Mouse (Mus musculus) midbrain, embryonic 13.5 days (tissue): ENCODE results near the gene Cc2d2b. TPM values are rescaled to one million over a fixed set of nuclear protein-coding genes. Genes with fewer than 3 reads are reported as not detected.

Source experiments
- ATAC-seq: fragments of 200-750 bp; cut with Nextera tagmentation; 2 replicates; pipeline ENCODE4 v1.8.0; 2017; ENCODE audit warnings: mild to moderate bottlenecking, moderate TSS enrichment, moderate library complexity
- H3K27ac ChIP-seq: fragments of 300-500 bp; sonication (generic); 2 replicates; pipeline ENCODE4 v1.5.1; 2015; ENCODE audit warnings: inconsistent platforms, mild to moderate bottlenecking, moderate library complexity
- H3K27me3 ChIP-seq: fragments of 300-500 bp; sonication (generic); 2 replicates; pipeline ENCODE4 v1.6.1; 2015; ENCODE audit warnings: mild to moderate bottlenecking, inconsistent platforms
- H3K36me3 ChIP-seq: fragments of 300-500 bp; sonication (generic); 2 replicates; pipeline ENCODE4 v1.6.1; 2015; ENCODE audit warnings: mild to moderate bottlenecking, inconsistent platforms
- H3K4me1 ChIP-seq: fragments of 300-500 bp; sonication (generic); replicated peaks from 2 replicates; pipeline ENCODE4 v1.6.1; 2015; ENCODE audit warnings: inconsistent platforms
- H3K4me2 ChIP-seq: fragments of 300-500 bp; sonication (generic); replicated peaks from 2 replicates; pipeline ENCODE4 v1.6.1; 2015; ENCODE audit warnings: moderate library complexity, mild to moderate bottlenecking, inconsistent platforms
- H3K4me3 ChIP-seq: fragments of 300-500 bp; sonication (generic); replicated peaks from 2 replicates; pipeline ENCODE4 v1.5.1; 2015; ENCODE audit warnings: mild to moderate bottlenecking, inconsistent platforms
- H3K9ac ChIP-seq: fragments of 300-500 bp; sonication (generic); replicated peaks from 2 replicates; pipeline ENCODE4 v1.6.1; 2015; ENCODE audit warnings: mild to moderate bottlenecking, inconsistent platforms
- H3K9me3 ChIP-seq: fragments of 300-500 bp; sonication (generic); 2 replicates; pipeline ENCODE4 v1.6.1; 2016; ENCODE audit warnings: mild to moderate bottlenecking, inconsistent platforms
- WGBS: fragments of 180-500 bp; shearing (Covaris S2); methylation state at CpG from one replicate; pipeline ENCODE4 v1.1.7; 2015; 5-methylcytosine and 5-hydroxymethylcytosine counted together
- polyA plus RNA-seq: library from polyadenylated mRNA; unstranded; fragments of >200 nt; fragmentation: Nextera tagmentation; extraction: Ambion mirVana; gene quantifications from 2 replicates; pipeline ENCODE4 v1.2.1, GENCODE M21; 2015

Cc2d2b gene
- polyA plus RNA-seq, 1 experiment from 2014 or later, result 0.12 TPM

- 44% methylated on average over 22 of the region's 22 CpGs for WGBS
- no peak for ATAC-seq
- no peaks in the 10 kb centered on the region for H3K36me3 ChIP-seq
- 0 out of 2 replicates have a peak, but pooled peaks cover 5% of the 10 kb centered on the region for H3K4me1 ChIP-seq
- H3K4me2 ChIP-seq, result peak overlapping the region; percentile 50
- H3K4me3 ChIP-seq, result peak overlapping the region; percentile 20; the same call in 1 of the 2 replicates
- H3K27me3 ChIP-seq, result no peaks in the 10 kb centered on the region
- H3K9me3 ChIP-seq, result no peaks in the 10 kb centered on the region
- H3K9ac ChIP-seq, result no peak overlapping the region
- H3K27ac ChIP-seq, result no peak overlapping the region
Observed at GRCm38 (mm10) chr19:40762023-40762759, 13.6 kb downstream of the Cc2d2b start.

- Histone ChIP-seq H3K9me3 (no peaks in the 10 kb centered on the region), H3K27me3 (no peaks in the 10 kb centered on the region), H3K27ac (no peak overlapping the region), H3K9ac (no peak overlapping the region), H3K4me1 (0 out of 2 replicates have a peak, but pooled peaks cover 3% of the 10 kb centered on the region), H3K36me3 (no peaks in the 10 kb centered on the region), H3K4me3 (no peak overlapping the region), H3K4me2 (no peak overlapping the region)
- WGBS, result 87% methylated on average over 2 of the region's 2 CpGs
- no peak for ATAC-seq
Observed at GRCm38 (mm10) chr19:40767189-40767588, 18.6 kb downstream of the Cc2d2b start.

- H3K9ac ChIP-seq, result no peak overlapping the region
- H3K27me3 ChIP-seq, result no peaks in the 10 kb centered on the region
- H3K4me1 ChIP-seq, result no peaks in the 10 kb centered on the region
- 51% methylated on average over 7 of the region's 7 CpGs for WGBS
- H3K27ac ChIP-seq, result no peak overlapping the region
- no peaks in the 10 kb centered on the region for H3K36me3 ChIP-seq
- no peak overlapping the region for H3K4me3 ChIP-seq
- H3K4me2 ChIP-seq, result no peak overlapping the region
- H3K9me3 ChIP-seq, result no peaks in the 10 kb centered on the region
- no peak for ATAC-seq
Observed at GRCm38 (mm10) chr19:40769341-40769770, 20.8 kb downstream of the Cc2d2b start.

- H3K9ac ChIP-seq, result no peak overlapping the region
- no peaks in the 10 kb centered on the region for H3K4me1 ChIP-seq
- 75% methylated on average over 15 of the region's 15 CpGs for WGBS
- H3K27ac ChIP-seq, result no peak overlapping the region
- no peak for ATAC-seq
- no peaks in the 10 kb centered on the region for H3K36me3 ChIP-seq
- no peak overlapping the region for H3K4me2 ChIP-seq
- no peaks in the 10 kb centered on the region for H3K9me3 ChIP-seq
- no peaks in the 10 kb centered on the region for H3K27me3 ChIP-seq
- H3K4me3 ChIP-seq, result no peak overlapping the region
Observed at GRCm38 (mm10) chr19:40788004-40788714, 39.6 kb downstream of the Cc2d2b start.

GRCm38 (mm10) chr19:40788715-40789084 is 40.1 kb downstream of the Cc2d2b start:
- no peak overlapping the region for H3K4me3 ChIP-seq
- 85% methylated on average over 2 of the region's 2 CpGs for WGBS
- ATAC-seq, result no peak
- H3K4me1 ChIP-seq, result no peaks in the 10 kb centered on the region
- no peak overlapping the region for H3K27ac ChIP-seq
- H3K9ac ChIP-seq, result no peak overlapping the region
- H3K27me3 ChIP-seq, result no peaks in the 10 kb centered on the region
- H3K36me3 ChIP-seq, result no peaks in the 10 kb centered on the region
- H3K4me2 ChIP-seq, result no peak overlapping the region
- H3K9me3 ChIP-seq, result no peaks in the 10 kb centered on the region

GRCm38 (mm10) chr19:40805176-40805737 is 56.7 kb downstream of the Cc2d2b start:
- Histone ChIP-seq H3K36me3 (no peaks in the 10 kb centered on the region), H3K4me3 (no peak overlapping the region), H3K27me3 (no peaks in the 10 kb centered on the region), H3K9me3 (no peaks in the 10 kb centered on the region), H3K4me1 (0 out of 2 replicates have a peak, but pooled peaks cover 5% of the 10 kb centered on the region), H3K4me2 (no peak overlapping the region), H3K9ac (no peak overlapping the region), H3K27ac (no peak overlapping the region)
- 28% methylated on average over 7 of the region's 7 CpGs for WGBS
- no peak for ATAC-seq

- no peaks in the 10 kb centered on the region for H3K27me3 ChIP-seq
- H3K27ac ChIP-seq, result no peak overlapping the region
- no peaks in the 10 kb centered on the region for H3K9me3 ChIP-seq
- H3K9ac ChIP-seq, result no peak overlapping the region
- ATAC-seq, result no peak
- 0 out of 2 replicates have a peak, but pooled peaks cover 5% of the 10 kb centered on the region for H3K4me1 ChIP-seq
- H3K4me3 ChIP-seq, result no peak overlapping the region
- no peaks in the 10 kb centered on the region for H3K36me3 ChIP-seq
- WGBS, result 60% methylated on average over 7 of the region's 7 CpGs
- no peak overlapping the region for H3K4me2 ChIP-seq
Observed at GRCm38 (mm10) chr19:40809858-40810257, 61.3 kb downstream of the Cc2d2b start.

- H3K4me2 ChIP-seq, result no peak overlapping the region
- no peaks in the 10 kb centered on the region for H3K9me3 ChIP-seq
- H3K27me3 ChIP-seq, result no peaks in the 10 kb centered on the region
- no peak for ATAC-seq
- H3K4me1 ChIP-seq, result no peaks in the 10 kb centered on the region
- no peak overlapping the region for H3K4me3 ChIP-seq
- H3K9ac ChIP-seq, result no peak overlapping the region
- H3K27ac ChIP-seq, result no peak overlapping the region
- 78% methylated on average over 4 of the region's 4 CpGs for WGBS
- H3K36me3 ChIP-seq, result no peaks in the 10 kb centered on the region
Observed at GRCm38 (mm10) chr19:40811840-40812239, 63.3 kb downstream of the Cc2d2b start.

- 90% methylated on average over 3 of the region's 3 CpGs for WGBS
- Histone ChIP-seq H3K9me3 (no peaks in the 10 kb centered on the region), H3K27me3 (no peaks in the 10 kb centered on the region)
Observed at GRCm38 (mm10) chr19:40812778-40813177, 64.2 kb downstream of the Cc2d2b start.

GRCm38 (mm10) chr19:40813385-40813784 is 64.8 kb downstream of the Cc2d2b start:
- no peak for ATAC-seq
- Histone ChIP-seq H3K9ac (no peak overlapping the region), H3K9me3 (no peaks in the 10 kb centered on the region), H3K27ac (no peak overlapping the region), H3K4me1 (no peaks in the 10 kb centered on the region), H3K4me2 (no peak overlapping the region), H3K4me3 (no peak overlapping the region), H3K27me3 (no peaks in the 10 kb centered on the region), H3K36me3 (no peaks in the 10 kb centered on the region)
- WGBS, result 88% methylated on average over 14 of the region's 14 CpGs

More at GRCm38 (mm10) chr19:40812778-40813177, 64.2 kb downstream of the Cc2d2b start:
- no peak overlapping the region for H3K4me2 ChIP-seq
- H3K9ac ChIP-seq, result no peak overlapping the region
- ATAC-seq, result no peak
- no peak overlapping the region for H3K4me3 ChIP-seq
- H3K36me3 ChIP-seq, result no peaks in the 10 kb centered on the region
- H3K4me1 ChIP-seq, result no peaks in the 10 kb centered on the region
- no peak overlapping the region for H3K27ac ChIP-seq

GRCm38 (mm10) chr19:40815645-40816183 is 67.2 kb downstream of the Cc2d2b start:
- Histone ChIP-seq H3K27me3 (no peaks in the 10 kb centered on the region), H3K4me3 (no peak overlapping the region), H3K9ac (no peak overlapping the region), H3K9me3 (no peaks in the 10 kb centered on the region), H3K4me1 (no peaks in the 10 kb centered on the region), H3K36me3 (no peaks in the 10 kb centered on the region), H3K27ac (no peak overlapping the region), H3K4me2 (no peak overlapping the region)
- ATAC-seq, result no peak
- WGBS, result 88% methylated on average over 7 of the region's 7 CpGs
